Mouse (Mus musculus): Measurements from ENCODE around the gene Gnb3.
"Not testable (repeated sequence)": the region's sequence is repeated elsewhere in the genome, so short reads cannot be mapped to it uniquely, and the experiment has no call there.

Gene Gnb3

GRCm38 (mm10) chr6:124856916-124857839, 17.1 kb upstream of the Gnb3 start, which contains the start of gene P3h3:
TSS of gene P3h3 (minus strand) at chr6:124857752.
- DNase-seq = peak; percentile 87 to 88

- no peak for DNase-seq
Measured at GRCm38 (mm10) chr6:124856321-124856720, 16.2 kb upstream of the Gnb3 start.

- DNase-seq = no peak
Measured at GRCm38 (mm10) chr6:124854647-124855046, 14.6 kb upstream of the Gnb3 start.

- DNase-seq = no peak
Measured at GRCm38 (mm10) chr6:124850535-124850934, 10.5 kb upstream of the Gnb3 start.

GRCm38 (mm10) chr6:124847305-124847704, 7.2 kb upstream of the Gnb3 start:
- DNase-seq = peak; percentile 87 to 94

- no peak for DNase-seq
Measured at GRCm38 (mm10) chr6:124839805-124840204, 270 bp downstream of the Gnb3 start.

GRCm38 (mm10) chr6:124836411-124836810, 3.7 kb downstream of the Gnb3 start:
- peak in 1 of 2 experiments; percentile 41 for DNase-seq

- DNase-seq = peak in 1 of 2 experiments; percentile 73
Measured at GRCm38 (mm10) chr6:124835531-124835930, 4.5 kb downstream of the Gnb3 start.

GRCm38 (mm10) chr6:124834512-124835081, 5.5 kb downstream of the Gnb3 start:
- no peak for DNase-seq

GRCm38 (mm10) chr6:124831649-124832048, 8.4 kb downstream of the Gnb3 start:
- no peak for DNase-seq

- DNase-seq = not testable (repeated sequence)
Measured at GRCm38 (mm10) chr6:124831199-124831598, 8.9 kb downstream of the Gnb3 start.

GRCm38 (mm10) chr6:124829799-124830700, 10.0 kb downstream of the Gnb3 start:
- DNase-seq = peak; percentile 94 to 95

- peak; percentile 99 to 100 for DNase-seq
Measured at GRCm38 (mm10) chr6:124828868-124829798, 10.9 kb downstream of the Gnb3 start, which contains the start of the genes Usp5 and Cdca3. TSS of gene Usp5 (minus strand) at chr6:124829484. TSS of gene Cdca3 (plus strand) at chr6:124829547.

- peak; percentile 49 to 72 for DNase-seq
Measured at GRCm38 (mm10) chr6:124828101-124828592, 11.9 kb downstream of the Gnb3 start.

- DNase-seq = no peak
Measured at GRCm38 (mm10) chr6:124822049-124822448, 18.0 kb downstream of the Gnb3 start.

- DNase-seq = peak in 1 of 2 experiments; percentile 9
Measured at GRCm38 (mm10) chr6:124820891-124821290, 19.2 kb downstream of the Gnb3 start.

- no peak for DNase-seq
Measured at GRCm38 (mm10) chr6:124817971-124818370, 22.1 kb downstream of the Gnb3 start.

GRCm38 (mm10) chr6:124817563-124817962, 22.5 kb downstream of the Gnb3 start:
- DNase-seq = peak in 1 of 2 experiments; percentile 21

GRCm38 (mm10) chr6:124817125-124817524, 22.9 kb downstream of the Gnb3 start:
- DNase-seq = peak in 1 of 2 experiments; percentile 17

- DNase-seq = peak in 1 of 2 experiments; percentile 11
Measured at GRCm38 (mm10) chr6:124816611-124817010, 23.5 kb downstream of the Gnb3 start.
